Mouse (Mus musculus): Measurements from ENCODE around the gene 2610001J05Rik.

GRCm38 (mm10) chr6:13872076-13872475 is 758 bp upstream of the 2610001J05Rik start:
- TF ChIP-seq CTCF (IDR thresholded peaks at IDR 0.05; ENCODE audit: insufficient read depth, low read depth, low read length) (no peak), POLR2A (IDR thresholded peaks at IDR 0.05; ENCODE audit: insufficient read depth, low read depth, low read length) (no peak)
